Mouse (Mus musculus): ENCODE results near the gene Msrb2. TPM values are rescaled to one million over a fixed set of nuclear protein-coding genes. Genes with fewer than 3 reads are reported as not detected.

Gene Msrb2
- total RNA-seq (2015; ENCODE audit: low replicate concordance) (4.6 and 9.8 TPM in 2 replicates), total RNA-seq (2017; ENCODE audit: low replicate concordance) (5.6 and 34.8 TPM in 2 replicates)

- peak; percentile 64 for ATAC-seq (replicated peaks; ENCODE audit: low FRiP score, poor library complexity, severe bottlenecking)
Measured at GRCm38 (mm10) chr2:19371390-19372158, at the start of gene Msrb2. Msrb2 (plus strand) TSS chr2:19371440.

GRCm38 (mm10) chr2:19322448-19322847, 48.8 kb upstream of the Msrb2 start:
- no peak for ATAC-seq (replicated peaks; ENCODE audit: low FRiP score, poor library complexity, severe bottlenecking)

GRCm38 (mm10) chr2:19326376-19326775, 44.9 kb upstream of the Msrb2 start:
- no peak for ATAC-seq (replicated peaks; ENCODE audit: low FRiP score, poor library complexity, severe bottlenecking)

- ATAC-seq (replicated peaks; ENCODE audit: low FRiP score, poor library complexity, severe bottlenecking): no peak
Measured at GRCm38 (mm10) chr2:19327811-19328210, 43.4 kb upstream of the Msrb2 start.

- ATAC-seq (replicated peaks; ENCODE audit: low FRiP score, poor library complexity, severe bottlenecking): no peak
Measured at GRCm38 (mm10) chr2:19343901-19344635, 27.2 kb upstream of the Msrb2 start.

GRCm38 (mm10) chr2:19344636-19345413, 26.4 kb upstream of the Msrb2 start:
- no peak for ATAC-seq (replicated peaks; ENCODE audit: low FRiP score, poor library complexity, severe bottlenecking)

- no peak for ATAC-seq (replicated peaks; ENCODE audit: low FRiP score, poor library complexity, severe bottlenecking)
Measured at GRCm38 (mm10) chr2:19345414-19345964, 25.8 kb upstream of the Msrb2 start.

GRCm38 (mm10) chr2:19348454-19348853, 22.8 kb upstream of the Msrb2 start:
- ATAC-seq (replicated peaks; ENCODE audit: low FRiP score, poor library complexity, severe bottlenecking): no peak

GRCm38 (mm10) chr2:19350167-19350566, 21.1 kb upstream of the Msrb2 start:
- no peak for ATAC-seq (replicated peaks; ENCODE audit: low FRiP score, poor library complexity, severe bottlenecking)

GRCm38 (mm10) chr2:19351615-19352253, 19.5 kb upstream of the Msrb2 start:
- no peak for ATAC-seq (replicated peaks; ENCODE audit: low FRiP score, poor library complexity, severe bottlenecking)

GRCm38 (mm10) chr2:19353158-19353557, 18.1 kb upstream of the Msrb2 start:
- ATAC-seq (replicated peaks; ENCODE audit: low FRiP score, poor library complexity, severe bottlenecking): no peak

- no peak for ATAC-seq (replicated peaks; ENCODE audit: low FRiP score, poor library complexity, severe bottlenecking)
Measured at GRCm38 (mm10) chr2:19362880-19363279, 8.4 kb upstream of the Msrb2 start.

GRCm38 (mm10) chr2:19366426-19366825, 4.8 kb upstream of the Msrb2 start:
- ATAC-seq (replicated peaks; ENCODE audit: low FRiP score, poor library complexity, severe bottlenecking): no peak

GRCm38 (mm10) chr2:19367114-19367513, 4.1 kb upstream of the Msrb2 start:
- ATAC-seq (replicated peaks; ENCODE audit: low FRiP score, poor library complexity, severe bottlenecking): no peak

GRCm38 (mm10) chr2:19373695-19374094, 2.5 kb downstream of the Msrb2 start:
- ATAC-seq (replicated peaks; ENCODE audit: low FRiP score, poor library complexity, severe bottlenecking): no peak

GRCm38 (mm10) chr2:19380446-19380950, 9.3 kb downstream of the Msrb2 start:
- no peak for ATAC-seq (replicated peaks; ENCODE audit: low FRiP score, poor library complexity, severe bottlenecking)

GRCm38 (mm10) chr2:19380986-19381385, 9.7 kb downstream of the Msrb2 start:
- ATAC-seq (replicated peaks; ENCODE audit: low FRiP score, poor library complexity, severe bottlenecking): no peak

- no peak for ATAC-seq (replicated peaks; ENCODE audit: low FRiP score, poor library complexity, severe bottlenecking)
Measured at GRCm38 (mm10) chr2:19382206-19382605, 11.0 kb downstream of the Msrb2 start.

GRCm38 (mm10) chr2:19383006-19383405, 11.8 kb downstream of the Msrb2 start:
- ATAC-seq (replicated peaks; ENCODE audit: low FRiP score, poor library complexity, severe bottlenecking): no peak

Data from erythroblast, adult 5-6 weeks (primary cell).